Mouse (Mus musculus) erythroid progenitor cell, adult 5-6 weeks (primary cell): ENCODE results near the gene Alk. TPM values are rescaled to one million over a fixed set of nuclear protein-coding genes. Genes with fewer than 3 reads are reported as not detected.

Source experiments
- ATAC-seq: replicated peaks from 2 replicates; pipeline ENCODE4 v1.8.0; 2016; ENCODE audit warnings: moderate number of reproducible peaks, mild to moderate bottlenecking, moderate TSS enrichment, inconsistent platforms; ENCODE audit not compliant: poor library complexity, low FRiP score, severe bottlenecking
- total RNA-seq, 2 experiments: library from RNA; stranded (forward) in 1 of 2; stranded (reverse) in 1 of 2; fragments of 150-400 nt in 1 of 2; fragments of 186-747, 209-891 nt in 1 of 2; gene quantifications; 2 replicates each; pipeline versions ENCODE4 v1.2.3 to v1.2.4; 2015 to 2017; ENCODE audit warnings: low replicate concordance in 2 of 2

Gene Alk
- total RNA-seq, 2 experiments from 2014 or later = not detected

- no peak for ATAC-seq
Observed at GRCm38 (mm10) chr17:71942052-71942451, 662.4 kb downstream of the Alk start.

- no peak for ATAC-seq
Observed at GRCm38 (mm10) chr17:71941436-71941835, 663.0 kb downstream of the Alk start.

- ATAC-seq = no peak
Observed at GRCm38 (mm10) chr17:71936681-71937080, 667.7 kb downstream of the Alk start.

GRCm38 (mm10) chr17:71935837-71936236, 668.6 kb downstream of the Alk start:
- ATAC-seq = no peak

GRCm38 (mm10) chr17:71935336-71935735, 669.1 kb downstream of the Alk start:
- ATAC-seq = no peak

GRCm38 (mm10) chr17:71914941-71915340, 689.5 kb downstream of the Alk start:
- ATAC-seq = no peak

- no peak for ATAC-seq
Observed at GRCm38 (mm10) chr17:71914541-71914940, 689.9 kb downstream of the Alk start.

- no peak for ATAC-seq
Observed at GRCm38 (mm10) chr17:71913188-71913587, 691.2 kb downstream of the Alk start.

GRCm38 (mm10) chr17:71909107-71909506, 695.3 kb downstream of the Alk start:
- ATAC-seq = no peak

GRCm38 (mm10) chr17:71881369-71881768, 723.1 kb downstream of the Alk start:
- ATAC-seq = no peak

- no peak; the same call in 1 of the 2 replicates for ATAC-seq
Observed at GRCm38 (mm10) chr17:71875492-71875891, 728.9 kb downstream of the Alk start.

- ATAC-seq = no peak
Observed at GRCm38 (mm10) chr17:71874795-71875194, 729.6 kb downstream of the Alk start.

GRCm38 (mm10) chr17:71874077-71874476, 730.4 kb downstream of the Alk start:
- ATAC-seq = no peak

GRCm38 (mm10) chr17:71872976-71873375, 731.5 kb downstream of the Alk start:
- no peak for ATAC-seq

- ATAC-seq = no peak
Observed at GRCm38 (mm10) chr17:71871981-71872380, 732.4 kb downstream of the Alk start.

GRCm38 (mm10) chr17:71870641-71871040, 733.8 kb downstream of the Alk start:
- no peak for ATAC-seq

- no peak for ATAC-seq
Observed at GRCm38 (mm10) chr17:71870232-71870621, 734.2 kb downstream of the Alk start.

GRCm38 (mm10) chr17:71869372-71870231, 734.8 kb downstream of the Alk start:
- no peak for ATAC-seq

- ATAC-seq = no peak
Observed at GRCm38 (mm10) chr17:71868828-71869227, 735.6 kb downstream of the Alk start.

GRCm38 (mm10) chr17:71867892-71868291, 736.5 kb downstream of the Alk start:
- ATAC-seq = no peak

- no peak for ATAC-seq
Observed at GRCm38 (mm10) chr17:71865437-71865836, 739.0 kb downstream of the Alk start.

GRCm38 (mm10) chr17:71864039-71864438, 740.4 kb downstream of the Alk start:
- ATAC-seq = no peak
